Mouse (Mus musculus): Measurements from ENCODE around the gene Myb.

GRCm38 (mm10) chr10:21189756-21190397, 29.1 kb upstream of the Myb start:
- TF ChIP-seq CTCF (IDR thresholded peaks at IDR 0.05; ENCODE audit: extremely low read depth, insufficient read depth, insufficient read length, insufficient replicate concordance) (no peak), POLR2A (IDR thresholded peaks at IDR 0.05; ENCODE audit: low read depth, low read length) (no peak)
